Comparison of ENCODE assay signal across 15 mouse cellular contexts in the genomic region with DNA sequence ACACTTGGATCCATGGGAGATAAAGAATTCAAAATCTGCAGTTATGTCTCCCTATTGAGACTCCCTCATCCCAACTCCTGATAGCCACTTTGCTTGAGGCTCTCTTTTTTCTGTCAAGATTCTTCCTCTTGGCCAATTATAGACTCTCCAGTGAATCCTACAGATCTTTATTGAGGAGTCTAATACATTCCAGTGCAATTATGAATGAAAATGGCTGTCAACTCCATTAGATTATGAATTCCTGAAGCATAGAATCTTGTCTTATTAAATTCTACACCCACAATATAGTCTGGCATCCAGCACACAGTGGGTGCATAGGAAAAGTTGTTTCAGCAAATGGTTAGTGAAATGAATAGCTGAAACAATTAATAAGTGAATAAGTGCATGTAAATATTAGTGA.
"Had no signal": no experiment of that assay in that cellular context is flagged by ENCODE, and none has a peak within 500 bp of the region (broad histone marks: within the 10 kb centered on the region; RNA-seq: fewer than 3 reads in every experiment).

No protein-coding gene starts in this region.

- H3K4me3 ChIP-seq: neural tube, embryonic 12.5 days; neural tube, embryonic 13.5 days; neural tube, embryonic 15.5 days; stomach, embryonic 15.5 days had no signal

- H3K4me2 ChIP-seq: neural tube, embryonic 12.5 days; neural tube, embryonic 13.5 days; neural tube, embryonic 15.5 days; stomach, embryonic 15.5 days had no signal

- H3K36me3 ChIP-seq: neural tube, embryonic 12.5 days; neural tube, embryonic 13.5 days; neural tube, embryonic 15.5 days; stomach, embryonic 15.5 days had no signal

- DNase-seq: right cerebral cortex, adult 18-20 months; right cerebral cortex, postnatal 25 days; right cerebral cortex, postnatal 4 days; spleen, adult 18-20 months; thymus, adult 18-20 months; thymus, adult 2 months; thymus, postnatal 14 days; thymus, postnatal 25 days; thymus, postnatal 36 days; thymus, postnatal 4 days had no signal

- H3K9me3 ChIP-seq: neural tube, embryonic 12.5 days; neural tube, embryonic 13.5 days; neural tube, embryonic 15.5 days; stomach, embryonic 15.5 days had no signal

- H3K9ac ChIP-seq: neural tube, embryonic 12.5 days; neural tube, embryonic 13.5 days; neural tube, embryonic 15.5 days; stomach, embryonic 15.5 days had no signal

- H3K27ac ChIP-seq: neural tube, embryonic 12.5 days; neural tube, embryonic 13.5 days; neural tube, embryonic 15.5 days; stomach, embryonic 15.5 days; stomach, postnatal 0 days had no signal

- H3K27me3 ChIP-seq: neural tube, embryonic 12.5 days; stomach, embryonic 15.5 days had no signal

- H3K4me1 ChIP-seq: neural tube, embryonic 12.5 days; stomach, embryonic 15.5 days had no signal
